Mouse (Mus musculus): ENCODE data around the gene Mbtd1. TPM values are rescaled to one million over a fixed set of nuclear protein-coding genes. Genes with fewer than 3 reads are reported as not detected.
"Not testable (repeated sequence)": the region's sequence is repeated elsewhere in the genome, so short reads cannot be mapped to it uniquely, and the experiment has no call there.

Mbtd1 gene
- total and polyA plus RNA-seq, 3 experiments = 19.9 to 46.5 (median 21.5) TPM

DNA sequence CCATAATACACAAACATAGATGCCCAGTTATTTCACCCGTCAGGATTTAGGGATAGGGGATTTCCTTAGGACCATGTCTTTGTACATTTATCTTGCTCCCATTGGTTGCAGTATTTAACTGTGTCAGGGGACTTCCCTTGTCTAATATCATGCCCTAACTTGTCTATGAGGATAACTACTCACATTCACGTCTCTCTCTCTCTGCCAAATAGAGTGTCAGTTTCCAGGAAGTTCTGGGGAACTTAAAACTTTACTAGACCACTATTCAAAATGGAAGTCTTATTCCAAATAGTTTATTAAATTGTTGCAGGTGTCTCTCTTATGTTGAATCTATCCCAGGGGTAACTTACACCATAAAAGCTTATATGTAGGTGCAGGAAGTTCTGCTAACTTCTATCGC lies 26.0 kb downstream of the Mbtd1 start:
- H3K9me3 ChIP-seq (replicated peaks; ENCODE audit: low read length) = no peaks in the 10 kb centered on the region
- no peaks in the 10 kb centered on the region for H3K27me3 ChIP-seq (replicated peaks)
- no peak overlapping the region for H3K9ac ChIP-seq (ENCODE audit: insufficient read depth, low read depth)
- peak overlapping the region; percentile 36 for H3K27ac ChIP-seq (ENCODE audit: insufficient read depth, low read depth)
- peaks cover 4% of the 10 kb centered on the region for H3K79me2 ChIP-seq (replicated peaks; ENCODE audit: control insufficient read depth, extremely low read depth, insufficient read depth, poor library complexity, severe bottlenecking)
- H3K4me3 ChIP-seq (replicated peaks in 1 of 3; ENCODE audit: low read depth in 2 of 3, low read length in 2 of 3, poor library complexity in 1 of 3) = no peak overlapping the region
- peak; percentile 60 for DNase-seq (ENCODE audit: extremely low read depth)
- TF ChIP-seq CHD2 (IDR thresholded peaks at IDR 0.05; ENCODE audit: low read length) = no peak
- no peak for TF ChIP-seq KAT2A (IDR thresholded peaks at IDR 0.05; ENCODE audit: insufficient replicate concordance, low read length)
- TF ChIP-seq IRF4 (IDR thresholded peaks at IDR 0.05; ENCODE audit: low read depth, low read length) = peak; percentile 78
- no peak for TF ChIP-seq UBTF (IDR thresholded peaks at IDR 0.05; ENCODE audit: low read depth, low read length)
- TF ChIP-seq E2F4 (IDR thresholded peaks at IDR 0.05; ENCODE audit: insufficient replicate concordance, low read depth, low read length) = 0 out of 2 replicates have a peak, but pooled peaks have one; percentile 18
- peak; percentile 83 for TF ChIP-seq ELF1 (IDR thresholded peaks at IDR 0.05; ENCODE audit: low read depth, low read length)
- TF ChIP-seq RCOR1 (conservative IDR thresholded peaks at IDR 0.05; ENCODE audit: low read depth, low read length) = 0 out of 2 replicates have a peak, but pooled peaks have one; percentile 61
- no peak for TF ChIP-seq TBP (conservative IDR thresholded peaks at IDR 0.05; ENCODE audit: low read depth, low read length)
- TF ChIP-seq ETS1 (conservative IDR thresholded peaks at IDR 0.05; ENCODE audit: low read depth, low read length) = peak; percentile 55
- TF ChIP-seq JUND (conservative IDR thresholded peaks at IDR 0.05; ENCODE audit: low read depth, low read length) = 0 out of 2 replicates have a peak, but pooled peaks have one; percentile 20
- TF ChIP-seq USF1 (IDR thresholded peaks at IDR 0.05; ENCODE audit: low read depth, low read length) = no peak
- peak; percentile 58; the same call in 1 of the 2 replicates for TF ChIP-seq BHLHE40 (IDR thresholded peaks at IDR 0.05; ENCODE audit: low read depth, low read length)
- TF ChIP-seq ZNF384 (IDR thresholded peaks at IDR 0.05; ENCODE audit: low read depth, low read length) = peak; percentile 31; the same call in 1 of the 2 replicates
- TF ChIP-seq GABPA (IDR thresholded peaks at IDR 0.05; ENCODE audit: insufficient replicate concordance, low read depth, low read length) = no peak
- TF ChIP-seq TCF12 (IDR thresholded peaks at IDR 0.05; ENCODE audit: low read depth, low read length) = peak; percentile 33; the same call in 1 of the 2 replicates
- TF ChIP-seq NELFE (IDR thresholded peaks at IDR 0.05; ENCODE audit: low read depth, low read length) = no peak
- TF ChIP-seq SIN3A (IDR thresholded peaks at IDR 0.05; ENCODE audit: low read length) = no peak
- peak; percentile 70 for TF ChIP-seq MEF2A (IDR thresholded peaks at IDR 0.05; ENCODE audit: borderline replicate concordance, low read depth, low read length)
- TF ChIP-seq NRF1 (IDR thresholded peaks at IDR 0.05; ENCODE audit: low read depth, low read length) = no peak
- no peak for TF ChIP-seq MAZ (IDR thresholded peaks at IDR 0.05; ENCODE audit: low read depth, low read length)
- 0 out of 2 replicates have a peak, but pooled peaks have one; percentile 17 for TF ChIP-seq MAFK (IDR thresholded peaks at IDR 0.05; ENCODE audit: insufficient replicate concordance, low read length)
- TF ChIP-seq POLR2AphosphoS2 (IDR thresholded peaks at IDR 0.05; ENCODE audit: low read depth, low read length) = no peak
- peak; percentile 98 for TF ChIP-seq CHD1 (IDR thresholded peaks at IDR 0.05; ENCODE audit: low read depth, low read length)
- no peak for TF ChIP-seq JUN (IDR thresholded peaks at IDR 0.05; ENCODE audit: insufficient read depth, low read depth, low read length)
- TF ChIP-seq EP300 (IDR thresholded peaks at IDR 0.05; ENCODE audit: low read length) = peak; percentile 72
- in situ Hi-C loops (cut with MboI; ENCODE audit: low pct_ligation_motif_present, low pct_unique_long_range_greater_than_20kb, low sequenced_read_pairs) (no loop called here), dilution Hi-C loops (cut with MboI; ENCODE audit: extremely low pct_ligation_motif_present, extremely low pct_unique_long_range_greater_than_20kb, low sequenced_read_pairs) (no loop called here)
- H3K4me1 ChIP-seq (ENCODE audit: control insufficient read depth in 1 of 2, insufficient read depth in 2 of 2) = peaks cover 10 to 25% of the 10 kb centered on the region in 2 experiments
- peaks cover 54 to 92% of the 10 kb centered on the region in 2 experiments for H3K36me3 ChIP-seq (replicated peaks in 1 of 2; ENCODE audit: control insufficient read depth in 1 of 2, insufficient read depth in 1 of 2, low read length in 1 of 2)
- H3K4me2 ChIP-seq (ENCODE audit: insufficient read depth, low read depth, poor library complexity, severe bottlenecking) = peak overlapping the region; percentile 36; the same call in 1 of the 2 replicates

DNA sequence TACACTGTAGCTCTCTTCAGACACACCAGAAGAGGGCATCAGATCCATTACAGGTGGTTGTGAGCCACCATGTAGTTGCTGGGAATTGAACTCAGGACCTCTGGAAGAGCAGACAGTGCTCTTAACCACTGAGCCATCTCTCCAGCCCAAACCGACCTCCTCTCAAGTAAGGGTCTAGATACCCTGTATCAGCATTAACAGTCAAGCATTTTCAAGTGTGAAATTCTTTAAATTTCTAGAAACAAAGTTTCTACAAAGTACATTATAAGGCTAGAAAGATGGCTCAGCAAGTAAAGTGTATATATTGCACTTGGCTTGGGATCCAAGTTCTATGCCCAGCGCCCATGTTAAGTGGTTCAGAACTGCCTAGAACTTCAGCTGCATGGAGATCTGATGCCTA lies 29.4 kb downstream of the Mbtd1 start:
- H3K4me3 ChIP-seq (replicated peaks in 1 of 3; ENCODE audit: low read depth in 2 of 3, low read length in 2 of 3, poor library complexity in 1 of 3); H3K27ac ChIP-seq (ENCODE audit: insufficient read depth, low read depth); H3K4me2 ChIP-seq (ENCODE audit: insufficient read depth, low read depth, poor library complexity, severe bottlenecking); H3K79me2 ChIP-seq (replicated peaks; ENCODE audit: control insufficient read depth, extremely low read depth, insufficient read depth, poor library complexity, severe bottlenecking); H3K9me3 ChIP-seq (replicated peaks; ENCODE audit: low read length); H3K9ac ChIP-seq (ENCODE audit: insufficient read depth, low read depth); DNase-seq (ENCODE audit: extremely low read depth); dilution Hi-C loops (cut with MboI; ENCODE audit: extremely low pct_ligation_motif_present, extremely low pct_unique_long_range_greater_than_20kb, low sequenced_read_pairs); H3K27me3 ChIP-seq (replicated peaks); in situ Hi-C loops (cut with MboI; ENCODE audit: low pct_ligation_motif_present, low pct_unique_long_range_greater_than_20kb, low sequenced_read_pairs): not testable (repeated sequence)
- peaks cover 50 to 90% of the 10 kb centered on the region in 2 experiments for H3K36me3 ChIP-seq (replicated peaks in 1 of 2; ENCODE audit: control insufficient read depth in 1 of 2, insufficient read depth in 1 of 2, low read length in 1 of 2)
- peaks cover 8 to 18% of the 10 kb centered on the region in 2 experiments for H3K4me1 ChIP-seq (ENCODE audit: control insufficient read depth in 1 of 2, insufficient read depth in 2 of 2)
